Mouse (Mus musculus) brown adipose tissue, adult 24 weeks (tissue): ENCODE measurements around the gene Rtn4rl1. TPM values are rescaled to one million over a fixed set of nuclear protein-coding genes. Genes with fewer than 3 reads are reported as not detected.
"Not testable (repeated sequence)": the region's sequence is repeated elsewhere in the genome, so short reads cannot be mapped to it uniquely, and the experiment has no call there.

Experiments
- H3K27ac ChIP-seq: fragments of 200-500 bp; replicated peaks from 2 replicates; pipeline ENCODE4 v1.5.1; 2012; ENCODE audit warnings: low read depth, mild to moderate bottlenecking, low read length
- H3K4me1 ChIP-seq: fragments of 200-500 bp; 2 replicates; pipeline ENCODE4 v1.6.1; 2012; ENCODE audit warnings: low read length, mixed read lengths; ENCODE audit not compliant: control insufficient read depth, insufficient read depth, insufficient read length
- H3K4me3 ChIP-seq: fragments of 200-500 bp; 2 replicates; pipeline ENCODE4 v1.5.1; 2012; ENCODE audit warnings: low read depth, mild to moderate bottlenecking, low read length, moderate library complexity; ENCODE audit not compliant: insufficient read depth
- polyA plus RNA-seq: library from polyadenylated mRNA; stranded (reverse); fragments of >200 nt; gene quantifications from 2 replicates; pipeline ENCODE4 v1.2.4, GENCODE M21; 2012; ENCODE audit not compliant: missing spikeins, insufficient read depth, insufficient read length

Gene Rtn4rl1
- polyA plus RNA-seq, 1 experiment = 5.3 TPM

GRCm38 (mm10) chr11:75289120-75289519 lies 95.5 kb downstream of the Rtn4rl1 start:
- Histone ChIP-seq H3K4me3 (no peak overlapping the region), H3K27ac (no peak overlapping the region), H3K4me1 (no peaks in the 10 kb centered on the region)

- Histone ChIP-seq H3K27ac (no peak overlapping the region), H3K4me1 (no peaks in the 10 kb centered on the region)
Observed at GRCm38 (mm10) chr11:75290566-75291271, 97.1 kb downstream of the Rtn4rl1 start.

GRCm38 (mm10) chr11:75291389-75292215 lies 98.0 kb downstream of the Rtn4rl1 start:
- Histone ChIP-seq H3K27ac (no peak overlapping the region), H3K4me1 (no peaks in the 10 kb centered on the region), H3K4me3 (no peak overlapping the region)

More at GRCm38 (mm10) chr11:75290566-75291271, 97.1 kb downstream of the Rtn4rl1 start:
- no peak overlapping the region for H3K4me3 ChIP-seq

DNA sequence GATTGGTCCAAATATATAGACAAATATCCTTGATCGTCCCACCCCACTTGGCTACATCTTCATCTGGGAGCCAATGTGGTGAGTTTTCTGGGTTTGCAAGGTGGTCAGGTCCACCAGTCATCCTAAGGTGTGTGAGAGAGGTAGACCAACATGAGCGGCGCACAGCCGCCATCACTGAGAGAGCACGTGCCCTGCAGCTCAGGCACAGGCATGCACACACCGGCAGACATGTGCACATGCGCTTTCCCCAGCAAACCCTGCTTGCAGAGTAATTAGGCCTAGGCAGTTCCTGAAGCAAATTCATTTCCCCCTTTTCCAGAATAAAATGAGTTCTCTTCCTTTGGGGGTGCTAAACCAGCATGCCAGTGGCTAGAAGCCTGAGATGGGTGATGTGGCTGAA lies 98.7 kb downstream of the Rtn4rl1 start:
- Histone ChIP-seq H3K4me1 (no peaks in the 10 kb centered on the region), H3K27ac (no peak overlapping the region), H3K4me3 (no peak overlapping the region)

DNA sequence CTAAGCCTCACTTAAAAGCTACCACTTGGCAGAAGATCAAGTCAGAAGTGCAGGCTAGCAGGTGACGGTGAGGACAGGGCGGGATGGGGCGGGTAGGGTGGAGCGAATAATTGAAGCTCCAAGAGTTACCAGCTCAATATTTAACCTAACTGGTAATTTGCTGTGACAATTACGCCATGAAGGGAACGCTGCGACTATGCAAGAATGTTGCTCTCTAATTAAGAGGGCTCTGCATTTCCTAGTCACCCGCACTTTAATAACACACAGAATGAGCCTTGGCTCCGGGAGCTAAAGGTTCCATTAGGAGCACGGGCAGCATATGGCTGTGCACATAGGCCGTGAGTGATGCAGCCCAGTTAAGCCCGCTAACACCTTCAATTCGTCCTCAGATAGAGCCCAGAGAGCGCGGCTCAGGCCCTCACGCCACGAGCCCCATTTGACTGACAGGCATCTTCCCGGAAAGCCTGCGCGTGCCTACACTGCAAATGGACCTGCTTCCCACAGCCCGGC lies 100.3 kb downstream of the Rtn4rl1 start:
- Histone ChIP-seq H3K27ac (no peak overlapping the region), H3K4me1 (no peaks in the 10 kb centered on the region), H3K4me3 (no peak overlapping the region)

GRCm38 (mm10) chr11:75294862-75295261 lies 101.3 kb downstream of the Rtn4rl1 start:
- H3K27ac ChIP-seq = no peak overlapping the region
- no peaks in the 10 kb centered on the region for H3K4me1 ChIP-seq
- no peak overlapping the region for H3K4me3 ChIP-seq

- H3K4me3 ChIP-seq, H3K4me1 ChIP-seq, H3K27ac ChIP-seq: not testable (repeated sequence)
Observed at GRCm38 (mm10) chr11:75295534-75295933, 102.0 kb downstream of the Rtn4rl1 start.

GRCm38 (mm10) chr11:75296406-75297005 lies 102.9 kb downstream of the Rtn4rl1 start:
- Histone ChIP-seq H3K4me3 (no peak overlapping the region), H3K4me1 (no peaks in the 10 kb centered on the region), H3K27ac (no peak overlapping the region)

GRCm38 (mm10) chr11:75297631-75298030 lies 104.0 kb downstream of the Rtn4rl1 start:
- Histone ChIP-seq H3K4me3 (no peak overlapping the region), H3K27ac (no peak overlapping the region), H3K4me1 (no peaks in the 10 kb centered on the region)

- Histone ChIP-seq H3K4me3 (no peak overlapping the region), H3K27ac (no peak overlapping the region), H3K4me1 (no peaks in the 10 kb centered on the region)
Observed at GRCm38 (mm10) chr11:75298491-75298890, 104.9 kb downstream of the Rtn4rl1 start.

- Histone ChIP-seq H3K4me3 (no peak overlapping the region), H3K27ac (no peak overlapping the region), H3K4me1 (no peaks in the 10 kb centered on the region)
Observed at GRCm38 (mm10) chr11:75299786-75300185, 106.2 kb downstream of the Rtn4rl1 start.

DNA sequence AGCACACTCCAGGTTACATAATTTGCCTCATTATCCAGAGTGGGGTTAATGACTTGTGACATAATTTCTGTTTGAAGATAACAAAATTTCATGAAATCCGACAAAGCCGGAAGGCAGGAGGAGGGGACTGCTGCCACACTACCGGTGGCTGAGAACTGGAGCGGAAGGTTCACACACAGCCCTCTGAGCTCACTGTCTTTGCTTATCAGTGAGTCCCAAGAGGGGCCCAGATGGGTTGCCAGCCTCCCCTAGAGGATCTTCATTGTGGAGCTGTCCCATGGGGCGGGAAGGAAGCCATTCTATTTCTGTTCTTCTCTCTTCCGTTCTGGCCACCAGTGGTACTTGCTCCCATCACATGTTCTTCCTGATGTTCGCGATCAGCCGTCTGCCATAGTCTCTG lies 107.4 kb downstream of the Rtn4rl1 start:
- no peak overlapping the region for H3K4me3 ChIP-seq
- H3K4me1 ChIP-seq = no peaks in the 10 kb centered on the region
- no peak overlapping the region for H3K27ac ChIP-seq

DNA sequence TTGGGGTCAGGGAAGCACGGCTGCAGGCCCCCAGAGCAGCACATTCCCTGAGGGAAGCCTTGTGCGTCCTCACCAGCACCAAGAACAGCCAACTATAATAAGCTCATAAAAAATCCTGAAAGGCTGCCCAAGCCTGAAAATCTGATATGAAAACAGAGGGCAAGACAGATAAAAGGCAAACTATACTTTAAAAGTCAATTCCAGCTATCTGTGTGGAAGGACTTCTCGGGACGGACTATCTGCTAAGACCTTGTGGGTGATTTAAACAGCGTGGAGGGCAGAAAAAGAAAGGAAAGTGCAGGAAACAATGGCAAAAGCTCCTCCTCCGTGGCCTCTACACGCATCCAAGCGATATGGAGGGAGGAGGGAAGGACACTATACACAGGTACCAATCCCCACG lies 111.2 kb downstream of the Rtn4rl1 start:
- H3K27ac ChIP-seq = no peak overlapping the region
- H3K4me1 ChIP-seq = no peaks in the 10 kb centered on the region
- no peak overlapping the region for H3K4me3 ChIP-seq

GRCm38 (mm10) chr11:75308650-75309049 lies 115.1 kb downstream of the Rtn4rl1 start:
- H3K4me3 ChIP-seq = no peak overlapping the region
- no peaks in the 10 kb centered on the region for H3K4me1 ChIP-seq
- no peak overlapping the region for H3K27ac ChIP-seq

- H3K4me3 ChIP-seq = no peak overlapping the region
- H3K27ac ChIP-seq = no peak overlapping the region
- no peaks in the 10 kb centered on the region for H3K4me1 ChIP-seq
Observed at GRCm38 (mm10) chr11:75310813-75311212, 117.2 kb downstream of the Rtn4rl1 start.
